Mouse (Mus musculus): ENCODE measurements around the gene Acin1.

- no peak for TF ChIP-seq CTCF (IDR thresholded peaks at IDR 0.05; ENCODE audit: borderline replicate concordance, extremely low read depth, insufficient read depth, insufficient read length)
- no peak for TF ChIP-seq POLR2A (IDR thresholded peaks at IDR 0.05; ENCODE audit: borderline replicate concordance, extremely low read depth, insufficient read depth, insufficient read length, poor library complexity, severe bottlenecking)
Measured at GRCm38 (mm10) chr14:54685471-54685870, 1.3 kb downstream of the Acin1 start.

Measured in brain, embryonic 14.5 days (tissue).